Mouse (Mus musculus) spleen, embryonic (tissue): ENCODE data around the gene Ddit4.

Experiments
- CTCF ChIA-PET: fragments of 350-600 bp; sonication (Branson Sonifier 250); formaldehyde crosslinking; loops from one replicate; lab custom pipeline; 2022; lab: Charles Lee

The Ddit4 gene

GRCm38 (mm10) chr10:59973400-59973799 is 21.8 kb upstream of the Ddit4 start:
- CTCF ChIA-PET: interaction anchor here (0.6 to 1.8 kb wide), 4 partner anchors 23 to 249 kb away, joined by 3 to 14 read pairs (median 4); no protein-coding TSS in a partner anchor

GRCm38 (mm10) chr10:59972999-59973398 is 21.4 kb upstream of the Ddit4 start:
- CTCF ChIA-PET: interaction anchor here (0.6 to 0.7 kb wide), 3 partner anchors 31 to 249 kb away, joined by 3 to 14 read pairs (median 4); no protein-coding TSS in a partner anchor

GRCm38 (mm10) chr10:59972534-59972933 is 20.9 kb upstream of the Ddit4 start:
- CTCF ChIA-PET: interaction anchor here (0.6 to 0.7 kb wide), 3 partner anchors 32 to 250 kb away, joined by 3 to 14 read pairs (median 4); no protein-coding TSS in a partner anchor

GRCm38 (mm10) chr10:59971813-59972212 is 20.2 kb upstream of the Ddit4 start:
- CTCF ChIA-PET: no interaction called here

- CTCF ChIA-PET: interaction anchor here (0.6 to 0.8 kb wide), 2 partner anchors 17 to 76 kb away, joined by 3 read pairs; no protein-coding TSS in a partner anchor
Observed at GRCm38 (mm10) chr10:59970450-59971062, 18.9 kb upstream of the Ddit4 start.

GRCm38 (mm10) chr10:59969821-59970449 is 18.3 kb upstream of the Ddit4 start:
- CTCF ChIA-PET: interaction anchor here (0.6 to 0.7 kb wide), 2 partner anchors 17 to 714 kb away, joined by 3 read pairs; no protein-coding TSS in a partner anchor

- CTCF ChIA-PET: interaction anchor here (0.6 kb wide), 1 partner anchor 14 kb away, joined by 16 read pairs; no protein-coding TSS in a partner anchor
Observed at GRCm38 (mm10) chr10:59967309-59967942, 15.8 kb upstream of the Ddit4 start.

GRCm38 (mm10) chr10:59966743-59967142 is 15.1 kb upstream of the Ddit4 start:
- CTCF ChIA-PET: no interaction called here

GRCm38 (mm10) chr10:59965788-59966187 is 14.2 kb upstream of the Ddit4 start:
- CTCF ChIA-PET: interaction anchor here (0.6 kb wide), 1 partner anchor 24 kb away, joined by 3 read pairs; no protein-coding TSS in a partner anchor

GRCm38 (mm10) chr10:59965362-59965695 is 13.7 kb upstream of the Ddit4 start:
- CTCF ChIA-PET: interaction anchor here (0.6 kb wide), 2 partner anchors 18 to 24 kb away, joined by 3 read pairs; no protein-coding TSS in a partner anchor

- CTCF ChIA-PET: interaction anchor here (0.5 to 0.8 kb wide), 4 partner anchors 11 to 795 kb away, joined by 3 to 30 read pairs (median 4); no protein-coding TSS in a partner anchor
Observed at GRCm38 (mm10) chr10:59964504-59965361, 13.1 kb upstream of the Ddit4 start.

GRCm38 (mm10) chr10:59963609-59964008 is 12.0 kb upstream of the Ddit4 start:
- CTCF ChIA-PET: no interaction called here

- CTCF ChIA-PET: interaction anchor here (0.7 to 2.9 kb wide), 2 partner anchors 65 to 821 kb away, joined by 4 to 12 read pairs; no protein-coding TSS in a partner anchor
Observed at GRCm38 (mm10) chr10:59959517-59959916, 7.9 kb upstream of the Ddit4 start.

GRCm38 (mm10) chr10:59958458-59958857 is 6.8 kb upstream of the Ddit4 start:
- CTCF ChIA-PET: interaction anchor here (0.6 to 2.9 kb wide), 2 partner anchors 28 to 64 kb away, joined by 3 to 12 read pairs; no protein-coding TSS in a partner anchor

GRCm38 (mm10) chr10:59957171-59958149 is 5.8 kb upstream of the Ddit4 start:
- CTCF ChIA-PET: interaction anchor here (2.9 kb wide), 1 partner anchor 63 kb away, joined by 12 read pairs; no protein-coding TSS in a partner anchor

- CTCF ChIA-PET: interaction anchor here (0.6 to 0.7 kb wide), 3 partner anchors 22 to 659 kb away, joined by 3 read pairs; no protein-coding TSS in a partner anchor
Observed at GRCm38 (mm10) chr10:59956681-59957080, 5.0 kb upstream of the Ddit4 start.

- CTCF ChIA-PET: interaction anchor here (0.7 to 1.1 kb wide), 3 partner anchors 14 to 449 kb away, joined by 3 to 16 read pairs (median 10); no protein-coding TSS in a partner anchor
Observed at GRCm38 (mm10) chr10:59953564-59954039, 2.0 kb upstream of the Ddit4 start.

GRCm38 (mm10) chr10:59952781-59953563 is 1.3 kb upstream of the Ddit4 start:
- CTCF ChIA-PET: interaction anchor here (0.7 to 1.1 kb wide), 3 partner anchors 15 to 449 kb away, joined by 3 to 16 read pairs (median 10); no protein-coding TSS in a partner anchor
